Mouse (Mus musculus): ENCODE results near the gene 1810010D01Rik.

- no peak for TF ChIP-seq CTCF (conservative IDR thresholded peaks at IDR 0.05; ENCODE audit: insufficient read depth, insufficient read length, low read depth, low read length)
- TF ChIP-seq POLR2A (IDR thresholded peaks at IDR 0.05; ENCODE audit: low read depth, low read length) = no peak
Observed at GRCm38 (mm10) chr7:145210477-145211070, 2.7 kb upstream of the 1810010D01Rik start.

All from kidney, adult 2 months (tissue).